ENCODE assay signal across 21 mouse cellular contexts in the genomic region with DNA sequence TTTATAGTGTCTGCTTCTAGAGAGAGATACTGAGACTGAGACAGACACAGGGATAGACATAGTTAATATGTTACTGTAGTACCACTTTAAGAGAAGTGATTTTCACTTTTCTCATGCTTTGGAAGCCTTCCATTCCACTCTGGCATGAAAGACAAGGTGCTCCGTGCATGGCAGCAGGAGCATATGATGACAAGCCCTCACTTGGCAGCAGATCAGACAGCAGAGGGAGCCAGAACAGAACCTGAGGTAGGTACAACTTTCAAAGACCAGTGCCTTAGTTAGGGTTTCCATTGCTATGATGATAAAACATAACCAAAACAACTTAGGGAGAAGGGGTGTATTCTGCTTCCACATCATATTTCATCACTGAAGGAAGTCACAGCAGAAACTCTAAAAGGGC. TPM values are rescaled to one million over a fixed set of nuclear protein-coding genes. Genes with fewer than 3 reads are reported as not detected.
DNase-seq lines count a peak whose midpoint lies in the region; ATAC-seq and TF ChIP-seq lines count a peak whose summit lies in the region.
"Had no signal": no experiment of that assay in that cellular context is flagged by ENCODE, and none has a peak within 500 bp of the region (broad histone marks: within the 10 kb centered on the region; RNA-seq: fewer than 3 reads in every experiment).

No protein-coding gene starts in this region.

- WGBS in kidney, embryonic 14.5 days: 65% methylated on average over 1 of the region's 1 CpGs

- H3K27me3 ChIP-seq in kidney, embryonic 14.5 days (ENCODE audit: control insufficient read depth, insufficient read depth, low read length): no peaks in the 10 kb centered on the region
- H3K27me3 ChIP-seq: embryonic facial prominence, embryonic 12.5 days; liver, embryonic 13.5 days; stomach, embryonic 15.5 days had no signal

- peak; percentile 56 for DNase-seq in kidney, adult 18-20 months
- DNase-seq in cerebellum, adult 18-20 months: peak; percentile 7
- peak; percentile 23 for DNase-seq in cerebellum, adult 9-11 months
- DNase-seq in kidney, postnatal 14 days: peak; percentile 39
- DNase-seq in left cerebral cortex, adult 2 months (ENCODE audit: extremely low spot score in 1 of 2, low spot score in 2 of 2): no peak
- DNase-seq in layer of hippocampus, adult 18-20 months (ENCODE audit: low spot score in 2 of 2): no peak
- DNase-seq: gastrocnemius, postnatal 36 days; heart, postnatal 36 days; layer of hippocampus, adult 9-11 months; liver, embryonic 13.5 days; lung, postnatal 10 days had no signal

- no peak for TF ChIP-seq CTCF in left cerebral cortex, adult 2 months (IDR thresholded peaks at IDR 0.05)

- ATAC-seq in kidney, embryonic 14.5 days (ENCODE audit: low FRiP score, low TSS enrichment): no peak
- ATAC-seq: activated CD4-positive, CD25-positive, alpha-beta regulatory T cell, adult 4 months had no signal

- H3K36me3 ChIP-seq in kidney, embryonic 14.5 days (ENCODE audit: control insufficient read depth, insufficient read depth, low read length): no peaks in the 10 kb centered on the region
- H3K36me3 ChIP-seq: embryonic facial prominence, embryonic 12.5 days; heart, embryonic 10.5 days; liver, embryonic 13.5 days; stomach, embryonic 15.5 days had no signal

- no peak overlapping the region for H3K4me3 ChIP-seq in kidney, embryonic 14.5 days (ENCODE audit: low read length)
- no peak overlapping the region for H3K4me3 ChIP-seq in left cerebral cortex, adult 2 months
- H3K4me3 ChIP-seq: embryonic facial prominence, embryonic 12.5 days; heart, embryonic 10.5 days; liver, embryonic 13.5 days; stomach, embryonic 15.5 days had no signal

- no peak overlapping the region for H3K9ac ChIP-seq in kidney, embryonic 14.5 days (ENCODE audit: low read depth, low read length)
- H3K9ac ChIP-seq: embryonic facial prominence, embryonic 12.5 days; liver, embryonic 13.5 days; stomach, embryonic 15.5 days had no signal

- no peaks in the 10 kb centered on the region; the same call in 1 of the 2 replicates for H3K9me3 ChIP-seq in kidney, embryonic 14.5 days (ENCODE audit: control insufficient read depth, low read length)
- H3K9me3 ChIP-seq: embryonic facial prominence, embryonic 12.5 days; liver, embryonic 13.5 days; stomach, embryonic 15.5 days had no signal

- intact Hi-C loops in left cerebral cortex, adult 2 months (cut with DNase I): no loop called here

- H3K4me2 ChIP-seq in kidney, embryonic 14.5 days (replicated peaks; ENCODE audit: low read depth, low read length): no peak overlapping the region
- H3K4me2 ChIP-seq: embryonic facial prominence, embryonic 12.5 days; liver, embryonic 13.5 days; stomach, embryonic 15.5 days had no signal

- no peak overlapping the region for H3K27ac ChIP-seq in kidney, embryonic 14.5 days (ENCODE audit: low read depth, low read length)
- no peak overlapping the region for H3K27ac ChIP-seq in left cerebral cortex, adult 2 months
- H3K27ac ChIP-seq: embryonic facial prominence, embryonic 12.5 days; heart, embryonic 10.5 days; liver, embryonic 13.5 days; stomach, embryonic 15.5 days had no signal

- H3K4me1 ChIP-seq in kidney, embryonic 14.5 days (ENCODE audit: control insufficient read depth, insufficient read depth, low read length): no peaks in the 10 kb centered on the region
- H3K4me1 ChIP-seq: embryonic facial prominence, embryonic 12.5 days; heart, embryonic 10.5 days; liver, embryonic 13.5 days; stomach, embryonic 15.5 days had no signal

RNA-seq across cellular contexts. Expression of gene Ces2h, which starts 22.4 kb away (rescaled TPM):
- polyA plus RNA-seq in kidney, embryonic 14.5 days (2014; fragmentation: Nextera tagmentation; extraction: Ambion mirVana): not detected in 2 replicates
- total RNA-seq in left cerebral cortex, adult 2 months (2021): not detected
- not detected for total RNA-seq in layer of hippocampus, adult 18-20 months (2021)
- total RNA-seq: common myeloid progenitor, adult 5-6 weeks; gastrocnemius, postnatal 36 days; heart, postnatal 36 days; left cerebral cortex, postnatal 14 days; megakaryocyte-erythroid progenitor cell, adult 5-6 weeks; monocyte, adult 5-6 weeks had no signal
- polyA plus RNA-seq: activated CD4-positive, CD25-positive, alpha-beta regulatory T cell, adult 4 months; embryonic facial prominence, embryonic 12.5 days; heart, embryonic 10.5 days; liver, embryonic 13.5 days; neural tube, embryonic 14.5 days; stomach, embryonic 15.5 days had no signal

RNA-seq across cellular contexts. Expression of gene Ces3a, which starts 25.3 kb away (rescaled TPM):
- polyA plus RNA-seq in kidney, embryonic 14.5 days (2014; fragmentation: Nextera tagmentation; extraction: Ambion mirVana): not detected in 2 replicates
- total RNA-seq in left cerebral cortex, adult 2 months (2021): not detected
- not detected for total RNA-seq in layer of hippocampus, adult 18-20 months (2021)
- total RNA-seq: common myeloid progenitor, adult 5-6 weeks; heart, postnatal 36 days; left cerebral cortex, postnatal 14 days; megakaryocyte-erythroid progenitor cell, adult 5-6 weeks; monocyte, adult 5-6 weeks had no signal
- polyA plus RNA-seq: activated CD4-positive, CD25-positive, alpha-beta regulatory T cell, adult 4 months; embryonic facial prominence, embryonic 12.5 days; heart, embryonic 10.5 days; neural tube, embryonic 14.5 days; stomach, embryonic 15.5 days had no signal

Comparison
In these comparisons a context has a peak if more than half of its experiments do, and no peak if none do; other contexts are left out.
1. DNase-seq: peak in kidney, adult 18-20 months (single experiment), cerebellum, adult 18-20 months (2 of 2), cerebellum, adult 9-11 months (single experiment) and kidney, postnatal 14 days (single experiment); none in left cerebral cortex, adult 2 months (0 of 2) and layer of hippocampus, adult 18-20 months (0 of 2).